Mouse (Mus musculus): ENCODE data around the gene Yif1b. TPM values are rescaled to one million over a fixed set of nuclear protein-coding genes. Genes with fewer than 3 reads are reported as not detected.
"Not testable (repeated sequence)": the region's sequence is repeated elsewhere in the genome, so short reads cannot be mapped to it uniquely, and the experiment has no call there.

Gene Yif1b
- total and polyA plus RNA-seq, 2 experiments from 2014 or later, result 121 to 194 TPM

DNA sequence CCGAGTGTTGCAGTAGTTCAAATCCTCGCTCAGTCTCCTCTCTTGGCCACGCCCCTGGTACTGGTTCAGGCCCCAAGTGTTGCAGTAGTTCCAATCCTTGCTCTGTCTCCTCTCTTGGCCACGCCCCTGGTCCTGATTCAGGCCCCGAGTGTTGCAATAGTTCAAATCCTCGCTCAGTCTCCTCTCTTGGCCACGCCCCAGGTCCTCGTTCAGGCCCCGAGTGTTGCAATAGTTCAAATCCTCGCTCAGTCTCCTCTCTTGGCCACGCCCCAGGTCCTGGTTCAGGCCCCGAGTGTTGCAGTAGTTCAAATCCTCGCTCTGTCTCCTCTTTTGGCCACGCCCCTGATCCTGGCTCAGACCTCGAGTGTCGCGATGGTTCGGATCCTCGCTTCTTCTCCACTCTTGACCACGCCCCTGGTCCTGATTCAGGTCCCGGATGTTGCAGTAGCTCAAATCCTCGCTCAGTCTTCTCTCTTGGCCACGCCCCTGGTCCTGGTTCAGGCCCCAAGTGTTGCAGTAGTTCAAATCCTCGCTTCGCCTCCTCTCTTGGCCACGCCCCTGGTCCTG lies 25.8 kb upstream of the Yif1b start:
- ATAC-seq (ENCODE audit: insufficient read depth, low read depth) (no peak), DNase-seq (ENCODE audit: low spot score) (no peak)
- 19% methylated on average over 26 of the region's 26 CpGs for WGBS
- TF ChIP-seq EP300 (IDR thresholded peaks at IDR 0.05; ENCODE audit: low read depth), result no peak
- Histone ChIP-seq H3K36me3 (replicated peaks; ENCODE audit: control insufficient read depth, insufficient read depth, low read length) (no peaks in the 10 kb centered on the region), H3K4me1 (ENCODE audit: control insufficient read depth, insufficient read depth) (peaks cover 6% of the 10 kb centered on the region), H3K9ac (replicated peaks; ENCODE audit: low read depth, low read length) (no peak overlapping the region), H3K27me3 (ENCODE audit: control insufficient read depth, insufficient read depth, low read length) (peaks cover 16% of the 10 kb centered on the region), H3K9me3 (replicated peaks; ENCODE audit: control insufficient read depth, low read length) (0 out of 2 replicates have a peak, but pooled peaks cover 19% of the 10 kb centered on the region), H3K4me2 (ENCODE audit: low read depth, low read length) (peak overlapping the region; percentile 50), H3K4me3 (ENCODE audit: low read depth, low read length) (no peak overlapping the region), H3K27ac (ENCODE audit: low read depth) (peak overlapping the region; percentile 76; the same call in 1 of the 2 replicates)

DNA sequence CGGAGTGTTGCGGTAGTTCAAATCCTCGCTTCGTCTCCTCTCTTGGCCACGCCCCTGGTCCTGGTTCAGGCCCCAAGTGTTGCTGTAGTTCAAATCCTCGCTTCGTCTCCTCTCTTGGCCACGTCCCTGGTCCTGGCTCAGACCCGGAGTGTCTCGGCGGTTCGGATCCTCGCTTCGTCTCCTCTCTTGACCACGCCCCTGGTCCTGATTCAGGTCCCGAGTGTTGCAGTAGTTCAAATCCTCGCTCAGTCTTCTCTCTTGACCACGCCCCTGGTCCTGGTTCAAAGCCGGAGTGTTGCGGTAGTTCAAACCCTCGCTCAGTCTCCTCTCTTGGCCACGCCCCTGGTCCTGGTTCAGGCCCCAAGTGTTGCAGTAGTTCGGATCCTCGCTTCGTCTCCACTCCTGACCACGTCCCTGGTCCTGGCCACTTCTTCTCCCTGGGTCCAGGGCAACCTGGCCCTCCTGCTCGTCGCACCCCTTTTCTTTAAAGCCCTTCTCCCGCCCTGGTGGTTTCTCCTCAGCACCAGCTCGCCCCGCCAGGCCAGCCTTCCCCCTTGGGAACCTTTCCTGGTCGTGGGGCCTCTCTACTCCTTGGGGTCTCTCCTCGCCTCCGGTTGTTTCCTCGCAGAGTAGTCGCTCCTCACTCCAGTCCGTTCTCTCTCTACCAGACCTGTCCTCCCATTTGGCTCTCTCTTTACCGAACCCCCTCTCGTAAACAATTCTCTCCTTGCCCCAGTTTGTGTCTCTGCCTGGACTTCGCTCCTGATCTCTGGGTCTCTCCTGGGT lies 25.2 kb upstream of the Yif1b start:
- H3K4me1 ChIP-seq (ENCODE audit: control insufficient read depth, insufficient read depth); H3K36me3 ChIP-seq (replicated peaks; ENCODE audit: control insufficient read depth, insufficient read depth, low read length); H3K4me2 ChIP-seq (ENCODE audit: low read depth, low read length); H3K9ac ChIP-seq (replicated peaks; ENCODE audit: low read depth, low read length); H3K27ac ChIP-seq (ENCODE audit: low read depth); H3K4me3 ChIP-seq (ENCODE audit: low read depth, low read length); ATAC-seq (ENCODE audit: insufficient read depth, low read depth); DNase-seq (ENCODE audit: low spot score): not testable (repeated sequence)
- H3K9me3 ChIP-seq (replicated peaks; ENCODE audit: control insufficient read depth, low read length), result 0 out of 2 replicates have a peak, but pooled peaks cover 19% of the 10 kb centered on the region
- 30% methylated on average over 40 of the region's 40 CpGs for WGBS
- H3K27me3 ChIP-seq (ENCODE audit: control insufficient read depth, insufficient read depth, low read length), result peaks cover 16% of the 10 kb centered on the region

DNA sequence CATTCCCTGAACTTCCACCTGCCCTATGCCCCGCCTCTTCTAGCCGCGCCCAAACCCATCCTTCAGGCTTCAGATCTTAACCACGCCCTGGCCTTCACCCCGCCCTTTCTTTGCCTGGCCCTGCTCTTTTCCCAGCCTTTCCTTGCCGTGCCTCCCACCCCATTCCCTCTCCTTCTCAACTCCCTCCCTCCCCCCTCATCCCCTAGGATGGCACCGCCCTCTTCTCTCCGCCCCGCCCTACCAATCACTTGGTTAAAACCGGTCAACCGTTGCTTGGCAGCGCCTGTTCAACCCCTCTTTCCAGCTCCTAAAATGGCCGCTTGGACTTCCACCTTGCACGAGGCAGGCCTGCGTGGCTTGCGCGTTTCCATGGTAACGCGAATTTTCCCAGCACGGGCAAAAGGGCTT lies 24.4 kb upstream of the Yif1b start, which contains the start of gene Catsperg1:
TSS of gene Catsperg1 (minus strand) at position 361 of the 408 bp plus-strand sequence.
- Histone ChIP-seq H3K9ac (replicated peaks; ENCODE audit: low read depth, low read length) (no peak within 1 kb of the TSS), H3K4me2 (ENCODE audit: low read depth, low read length) (no peak within 1 kb of the TSS), H3K36me3 (replicated peaks; ENCODE audit: control insufficient read depth, insufficient read depth, low read length) (no peaks in the 10 kb centered on the region), H3K9me3 (replicated peaks; ENCODE audit: control insufficient read depth, low read length) (0 out of 2 replicates have a peak, but pooled peaks cover 20% of the 10 kb centered on the region), H3K4me3 (ENCODE audit: low read depth, low read length) (no peak within 1 kb of the TSS), H3K4me1 (ENCODE audit: control insufficient read depth, insufficient read depth) (peaks cover 6% of the 10 kb centered on the region), H3K27ac (ENCODE audit: low read depth) (no peak within 1 kb of the TSS), H3K27me3 (ENCODE audit: control insufficient read depth, insufficient read depth, low read length) (peaks cover 16% of the 10 kb centered on the region)
- WGBS, result 11% methylated on average over 20 of the region's 20 CpGs
- DNase-seq (ENCODE audit: low spot score), result no peak
- no peak for ATAC-seq (ENCODE audit: insufficient read depth, low read depth)
- TF ChIP-seq EP300 (IDR thresholded peaks at IDR 0.05; ENCODE audit: low read depth) (no peak), CTCF (IDR thresholded peaks at IDR 0.05; ENCODE audit: low read depth) (no peak)

DNA sequence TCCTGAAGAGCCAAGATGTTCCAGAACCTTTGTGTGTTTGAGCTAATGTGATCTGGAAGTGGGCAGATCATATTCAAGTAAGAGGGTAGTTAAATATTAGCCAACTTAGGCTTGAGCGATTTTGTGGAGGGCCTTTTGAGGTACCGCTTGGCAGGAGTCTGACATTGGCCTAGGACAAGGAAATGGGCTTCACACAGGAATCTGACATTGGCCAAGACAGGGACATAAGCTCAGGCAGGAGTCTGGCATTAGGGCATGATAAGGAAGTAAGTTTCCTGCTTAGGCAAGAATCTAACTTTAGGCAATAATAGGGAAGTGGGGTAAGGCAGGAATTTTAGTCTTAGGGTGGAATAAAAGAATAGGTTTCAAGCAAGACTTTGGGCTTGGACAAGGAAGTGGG lies 23.9 kb upstream of the Yif1b start:
- Histone ChIP-seq H3K9ac (replicated peaks; ENCODE audit: low read depth, low read length) (no peak overlapping the region), H3K4me2 (ENCODE audit: low read depth, low read length) (no peak overlapping the region), H3K27ac (ENCODE audit: low read depth) (no peak overlapping the region), H3K36me3 (replicated peaks; ENCODE audit: control insufficient read depth, insufficient read depth, low read length) (no peaks in the 10 kb centered on the region), H3K4me3 (ENCODE audit: low read depth, low read length) (no peak overlapping the region), H3K9me3 (replicated peaks; ENCODE audit: control insufficient read depth, low read length) (0 out of 2 replicates have a peak, but pooled peaks cover 26% of the 10 kb centered on the region), H3K27me3 (ENCODE audit: control insufficient read depth, insufficient read depth, low read length) (peaks cover 16% of the 10 kb centered on the region), H3K4me1 (ENCODE audit: control insufficient read depth, insufficient read depth) (peaks cover 6% of the 10 kb centered on the region)
- WGBS, result 66% methylated on average over 2 of the region's 2 CpGs
- ATAC-seq (ENCODE audit: insufficient read depth, low read depth), result no peak
- TF ChIP-seq EP300 (IDR thresholded peaks at IDR 0.05; ENCODE audit: low read depth), result no peak
- TF ChIP-seq CTCF (IDR thresholded peaks at IDR 0.05; ENCODE audit: low read depth), result no peak
- no peak for DNase-seq (ENCODE audit: low spot score)

DNA sequence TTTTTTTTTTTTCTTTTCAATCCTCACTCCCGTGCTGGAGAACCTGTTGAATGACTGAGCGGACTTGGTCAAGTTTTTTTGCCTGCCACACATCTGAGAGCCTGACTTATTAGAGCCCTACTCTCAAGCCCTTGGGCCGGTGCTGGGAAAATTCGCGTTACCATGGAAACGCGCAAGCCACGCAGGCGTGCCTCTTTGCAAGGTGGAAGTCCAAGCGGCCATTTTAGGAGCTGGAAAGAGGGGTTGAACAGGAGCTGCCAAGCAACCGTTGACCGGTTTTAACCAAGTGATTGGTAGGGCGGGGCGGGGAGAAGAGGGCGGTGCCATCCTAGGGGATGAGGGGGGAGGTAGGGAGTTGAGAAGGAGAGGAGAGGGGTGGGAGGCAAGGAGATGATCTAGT lies 23.3 kb upstream of the Yif1b start:
- DNase-seq (ENCODE audit: low spot score), result no peak
- H3K36me3 ChIP-seq (replicated peaks; ENCODE audit: control insufficient read depth, insufficient read depth, low read length), result no peaks in the 10 kb centered on the region
- no peak for TF ChIP-seq EP300 (IDR thresholded peaks at IDR 0.05; ENCODE audit: low read depth)
- TF ChIP-seq CTCF (IDR thresholded peaks at IDR 0.05; ENCODE audit: low read depth), result no peak
- no peak overlapping the region for H3K4me2 ChIP-seq (ENCODE audit: low read depth, low read length)
- peaks cover 6% of the 10 kb centered on the region for H3K4me1 ChIP-seq (ENCODE audit: control insufficient read depth, insufficient read depth)
- peaks cover 16% of the 10 kb centered on the region for H3K27me3 ChIP-seq (ENCODE audit: control insufficient read depth, insufficient read depth, low read length)
- H3K4me3 ChIP-seq (ENCODE audit: low read depth, low read length), result no peak overlapping the region
- H3K9me3 ChIP-seq (replicated peaks; ENCODE audit: control insufficient read depth, low read length), result peaks cover 30% of the 10 kb centered on the region; the same call in 1 of the 2 replicates
- H3K27ac ChIP-seq (ENCODE audit: low read depth), result no peak overlapping the region
- H3K9ac ChIP-seq (replicated peaks; ENCODE audit: low read depth, low read length), result no peak overlapping the region
- WGBS, result 50% methylated on average over 15 of the region's 15 CpGs
- no peak for ATAC-seq (ENCODE audit: insufficient read depth, low read depth)

Data from heart, postnatal 0 days (tissue).